Mouse (Mus musculus): ENCODE data around the gene Alg11. TPM values are rescaled to one million over a fixed set of nuclear protein-coding genes. Genes with fewer than 3 reads are reported as not detected.

The Alg11 gene
- polyA plus RNA-seq, 1 experiment, result 8.6 TPM

- no peak for DNase-seq (ENCODE audit: low read depth)
Observed at GRCm38 (mm10) chr8:22061126-22061525, 605 bp downstream of the Alg11 start.

- DNase-seq (ENCODE audit: low read depth), result no peak
Observed at GRCm38 (mm10) chr8:22079313-22080007, 18.9 kb downstream of the Alg11 start.

GRCm38 (mm10) chr8:22089226-22089625 is 28.7 kb downstream of the Alg11 start:
- DNase-seq (ENCODE audit: low read depth), result no peak

- no peak for DNase-seq (ENCODE audit: low read depth)
Observed at GRCm38 (mm10) chr8:22091568-22091967, 31.0 kb downstream of the Alg11 start.

GRCm38 (mm10) chr8:22107020-22107419 is 46.5 kb downstream of the Alg11 start:
- DNase-seq (ENCODE audit: low read depth), result no peak

Other genes starting within 250 kb of the Alg11 start
- gene Defb50, start 237.2 kb upstream of the Alg11 start, polyA plus RNA-seq (2012; rRNA removed), result 0.93 TPM in 1 of 2 replicates, not detected in the other
- 39.8 and 171 TPM in 2 replicates for gene Defb2, start 220.8 kb upstream of the Alg11 start, polyA plus RNA-seq (2012; rRNA removed)
- gene Defb10, start 201.8 kb upstream of the Alg11 start, polyA plus RNA-seq (2012; rRNA removed), result 9.6 and 34.1 TPM in 2 replicates
- 21.6 TPM in 1 of 2 replicates, not detected in the other for gene Defb9, start 175.3 kb upstream of the Alg11 start, polyA plus RNA-seq (2012; rRNA removed)
- 49.7 and 259 TPM in 2 replicates for gene Defb11, start 154.3 kb upstream of the Alg11 start, polyA plus RNA-seq (2012; rRNA removed)
- gene Defb15, start 128.0 kb upstream of the Alg11 start, polyA plus RNA-seq (2012; rRNA removed), result 377 and 400 TPM in 2 replicates
- gene Defb35, start 122.4 kb upstream of the Alg11 start, polyA plus RNA-seq (2012; rRNA removed), result not detected in 2 replicates
- 5.3 and 6.6 TPM in 2 replicates for gene Defb13, start 114.0 kb upstream of the Alg11 start, polyA plus RNA-seq (2012; rRNA removed)
- 0.14 and 0.20 TPM in 2 replicates for gene Fam90a1a, start 102.0 kb upstream of the Alg11 start, polyA plus RNA-seq (2012; rRNA removed)
- 0.23 TPM in 1 of 2 replicates, not detected in the other for gene Ccdc70, start 90.9 kb upstream of the Alg11 start, polyA plus RNA-seq (2012; rRNA removed)
- gene Atp7b, start 416 bp upstream of the Alg11 start, polyA plus RNA-seq (2012; rRNA removed), result 0.09 and 0.18 TPM in 2 replicates
- 0.30 and 0.84 TPM in 2 replicates for gene Nek5, start 64.3 kb downstream of the Alg11 start, polyA plus RNA-seq (2012; rRNA removed)
- 0.82 and 1.1 TPM in 2 replicates for gene Nek3, start 105.7 kb downstream of the Alg11 start, polyA plus RNA-seq (2012; rRNA removed)
- gene Ckap2, start 125.1 kb downstream of the Alg11 start, polyA plus RNA-seq (2012; rRNA removed), result 0.84 and 1.00 TPM in 2 replicates
- 9.2 and 10.3 TPM in 2 replicates for gene Vps36, start 132.1 kb downstream of the Alg11 start, polyA plus RNA-seq (2012; rRNA removed)
- gene Thsd1, start 166.6 kb downstream of the Alg11 start, polyA plus RNA-seq (2012; rRNA removed), result 4.2 and 4.6 TPM in 2 replicates
- not detected in 2 replicates for gene Tpte, start 222.7 kb downstream of the Alg11 start, polyA plus RNA-seq (2012; rRNA removed)